Mouse (Mus musculus) naive thymus-derived CD4-positive, alpha-beta T cell, adult 2 months (primary cell): Measurements from ENCODE around the gene Zfp652.

Source experiments
- DNase-seq: peaks from one replicate; pipeline ENCODE4 v3.0.0-alpha.2; 2011; ENCODE audit warnings: low read depth

Gene Zfp652

DNA sequence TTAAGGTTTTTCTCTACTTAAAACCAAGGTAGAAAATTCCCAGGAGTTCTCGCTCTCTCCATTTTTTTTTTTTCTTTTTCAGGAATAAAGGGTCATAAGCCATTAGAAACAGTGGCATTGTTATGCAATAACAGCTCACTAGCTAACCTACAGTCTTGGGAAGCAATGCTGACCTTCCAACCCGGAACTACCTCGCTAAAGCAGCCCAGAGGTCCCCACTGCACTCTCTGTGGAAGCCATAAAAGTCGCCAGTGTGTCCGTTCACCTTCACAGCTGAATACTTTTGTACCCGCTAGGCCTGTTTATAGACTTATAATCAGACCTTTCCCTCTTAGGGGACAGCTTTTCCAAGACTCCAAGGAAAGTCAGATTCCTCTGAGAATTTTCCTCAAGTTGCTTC lies 55.8 kb downstream of the Zfp652 start:
- DNase-seq: no peak

DNA sequence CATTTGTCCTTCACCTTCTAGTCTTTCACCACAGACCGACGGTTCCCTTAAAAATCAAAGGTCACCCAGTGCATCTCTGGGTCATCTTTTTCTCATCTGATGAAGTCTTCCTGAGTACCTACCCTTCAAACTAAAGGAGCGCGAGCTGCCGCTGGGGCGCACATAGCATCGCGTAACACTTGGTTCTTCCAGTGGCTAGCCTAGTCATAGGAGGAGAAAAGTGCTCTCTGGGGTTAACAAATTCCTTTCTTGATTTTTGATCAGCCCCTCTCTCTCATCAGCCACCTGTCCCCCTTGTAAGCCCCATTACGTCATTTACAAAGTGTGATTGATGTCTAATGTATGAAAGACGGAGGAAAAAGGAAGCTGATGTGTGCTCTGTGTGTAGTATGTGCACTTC lies 56.7 kb downstream of the Zfp652 start:
- no peak for DNase-seq

DNA sequence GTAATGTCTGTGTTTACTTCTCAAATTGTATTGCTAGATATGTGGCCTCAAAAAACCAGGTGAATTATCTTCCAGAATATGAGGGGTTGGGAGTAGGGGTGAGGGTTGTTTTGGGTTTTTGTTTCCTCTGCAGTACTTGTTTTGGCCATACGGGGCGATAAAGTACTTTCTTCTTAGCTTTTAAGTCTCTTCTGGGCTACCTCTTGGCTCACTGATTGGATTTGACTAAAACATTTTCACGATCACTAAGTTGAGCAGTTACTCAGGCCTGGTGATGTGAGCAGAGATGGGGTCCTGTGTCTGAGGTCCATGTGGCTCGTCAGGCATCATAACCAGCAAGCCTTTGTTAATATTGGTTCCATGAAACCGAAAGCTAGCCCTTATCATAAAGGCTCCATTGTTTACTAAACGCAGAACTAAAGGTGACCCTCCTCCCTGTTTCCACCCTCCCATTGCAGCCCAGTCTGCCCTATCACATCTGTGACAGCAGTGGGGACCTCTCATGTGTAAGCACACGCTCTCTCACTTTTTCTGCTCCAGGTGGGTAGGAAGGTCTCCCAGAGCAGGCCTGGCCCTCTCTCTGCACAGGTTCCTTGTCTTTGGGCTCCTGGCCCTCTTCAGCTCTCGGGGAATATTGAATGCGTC lies 58.4 kb downstream of the Zfp652 start:
- DNase-seq: peak; percentile 37

DNA sequence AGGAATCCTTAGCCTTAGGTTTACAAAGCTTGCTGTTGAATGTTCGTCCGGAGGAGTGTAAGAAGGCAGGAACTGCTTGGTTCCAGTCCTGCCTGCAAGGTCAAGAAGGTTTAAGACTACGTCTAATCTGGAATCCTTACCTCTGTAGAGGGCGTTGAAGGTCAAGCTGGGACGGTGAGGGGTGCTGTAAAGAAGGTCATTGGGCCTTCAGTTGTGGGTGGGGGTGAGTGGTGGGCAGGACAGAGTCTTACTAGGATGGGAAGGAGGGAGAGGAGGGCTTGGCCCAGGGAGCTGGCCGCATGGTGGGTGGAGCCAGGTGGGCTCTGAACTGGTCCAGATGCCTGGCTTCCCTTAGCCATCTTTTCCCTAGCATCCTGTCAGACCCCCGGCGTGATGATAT lies 59.2 kb downstream of the Zfp652 start:
- DNase-seq: no peak

DNA sequence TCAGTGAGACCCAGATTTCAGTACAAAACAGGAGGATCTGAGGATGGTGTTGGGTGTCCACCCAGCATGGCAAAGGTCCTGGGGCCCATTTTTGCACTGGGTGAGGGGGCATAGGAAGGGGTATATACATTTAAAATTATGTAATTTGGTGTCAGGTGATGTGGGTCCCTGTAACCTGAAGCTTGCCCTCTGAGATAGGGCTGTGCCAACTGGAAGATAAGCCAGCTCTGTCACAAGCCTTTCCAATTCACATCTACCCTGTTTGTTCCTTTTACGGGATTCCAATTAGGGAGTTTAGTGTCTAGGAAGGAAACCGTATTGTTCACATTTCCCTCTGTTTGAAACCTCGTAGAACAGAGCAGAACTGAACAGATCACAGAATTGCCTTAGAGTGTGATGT lies 60.8 kb downstream of the Zfp652 start:
- DNase-seq: no peak

DNA sequence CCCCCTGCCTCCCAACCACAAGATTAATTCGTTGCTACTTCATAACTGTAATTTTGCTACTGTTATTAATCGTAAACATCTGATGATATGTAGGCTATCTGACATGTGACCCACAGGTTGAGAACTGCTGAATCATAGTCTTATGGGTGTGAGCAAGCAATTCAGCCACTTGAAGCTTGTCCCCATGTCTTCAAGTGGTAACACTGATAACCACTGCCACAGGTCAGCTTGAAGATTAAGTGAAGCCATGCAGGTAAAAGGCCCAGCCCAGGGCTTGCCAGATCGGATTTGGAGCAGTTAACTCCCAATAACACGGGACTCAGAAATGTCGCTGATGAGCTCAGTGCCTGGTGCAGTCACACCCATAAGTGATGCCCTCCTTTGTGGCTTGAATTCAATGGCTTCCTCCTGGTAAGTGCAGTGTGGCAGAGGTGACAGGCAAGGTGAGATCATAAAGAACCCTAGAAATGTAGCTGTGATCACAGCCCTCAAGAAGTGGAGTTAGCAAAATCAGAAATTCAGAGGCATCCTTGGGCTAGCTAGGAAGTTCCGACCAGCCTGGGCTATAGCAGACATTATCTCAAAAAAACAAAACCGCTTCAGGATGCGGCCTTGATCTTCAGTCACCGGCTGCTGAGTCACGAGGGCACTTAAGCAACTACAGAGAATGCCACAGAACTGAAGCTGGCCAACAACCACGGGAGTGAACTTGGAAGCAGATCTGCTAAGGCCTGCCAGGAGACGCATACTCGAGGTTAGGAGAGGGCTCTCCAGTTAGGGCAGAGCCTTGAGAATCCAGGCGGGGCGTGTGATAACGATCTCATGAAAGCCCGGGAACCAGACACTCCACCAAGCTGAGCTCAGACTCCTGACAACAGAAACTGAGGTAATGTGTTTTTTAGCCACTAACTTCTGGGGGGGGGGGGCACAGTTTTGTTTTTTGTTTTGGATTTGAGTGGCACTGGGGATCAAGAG lies 65.1 kb downstream of the Zfp652 start:
- peak; percentile 27 for DNase-seq

DNA sequence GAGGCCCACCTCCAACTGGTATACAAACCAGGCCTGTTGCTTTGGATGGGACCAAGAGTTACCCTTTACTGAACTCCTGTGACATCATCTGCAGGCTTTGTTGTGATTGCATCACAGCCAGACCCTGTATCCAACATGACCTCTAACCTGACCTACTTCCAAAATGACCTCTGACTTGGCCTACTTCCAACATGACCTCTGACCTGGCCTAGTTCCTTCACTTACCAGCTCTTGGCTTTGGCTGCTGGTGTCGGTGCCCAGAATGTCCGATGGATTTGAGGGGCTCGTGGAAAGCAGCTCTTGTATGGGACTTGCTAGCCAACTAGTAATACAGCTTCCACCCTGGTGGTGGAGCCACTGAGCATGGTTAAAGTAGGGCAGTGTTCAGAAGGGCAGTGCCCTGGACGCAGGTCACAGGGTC lies 66.4 kb downstream of the Zfp652 start:
- DNase-seq: peak; percentile 28

DNA sequence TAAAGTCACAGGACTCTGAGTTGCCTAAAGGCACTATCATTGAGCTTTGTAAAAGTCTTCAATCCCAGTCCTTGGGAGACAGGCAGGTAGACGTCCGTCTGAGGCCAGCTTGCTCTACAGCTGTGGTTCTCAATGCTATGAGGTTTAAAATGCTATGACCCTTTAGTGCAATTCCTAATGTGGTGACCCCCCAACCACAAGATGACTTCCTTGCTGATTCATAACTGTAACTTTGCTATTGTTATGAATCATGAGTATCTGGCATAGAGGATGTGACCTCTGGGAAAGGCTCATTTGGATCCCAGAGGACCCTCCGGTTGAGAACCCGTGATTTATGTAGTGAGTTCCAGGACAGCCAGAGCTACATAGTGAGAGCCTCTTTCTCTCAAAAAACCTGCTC lies 66.9 kb downstream of the Zfp652 start:
- no peak for DNase-seq

DNA sequence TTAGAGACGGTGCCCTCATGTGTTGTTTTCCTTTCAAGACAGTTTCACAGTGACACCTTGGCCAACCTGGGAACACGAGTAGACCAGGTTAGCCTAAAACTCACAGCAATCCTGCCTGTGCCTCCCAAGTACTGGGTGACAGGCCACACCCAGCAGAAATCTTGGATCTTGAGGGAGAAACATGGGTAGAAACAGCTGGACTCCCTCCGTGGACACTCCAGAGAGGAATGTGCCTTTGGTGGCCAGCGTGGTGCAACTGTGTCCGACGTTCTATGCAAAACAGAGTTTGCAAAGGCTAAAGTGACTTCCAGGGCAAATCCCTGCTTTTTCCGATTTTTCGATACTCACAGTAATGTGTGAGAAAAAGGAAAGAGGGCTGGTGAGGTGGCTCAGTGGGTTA lies 68.0 kb downstream of the Zfp652 start:
- DNase-seq: no peak

DNA sequence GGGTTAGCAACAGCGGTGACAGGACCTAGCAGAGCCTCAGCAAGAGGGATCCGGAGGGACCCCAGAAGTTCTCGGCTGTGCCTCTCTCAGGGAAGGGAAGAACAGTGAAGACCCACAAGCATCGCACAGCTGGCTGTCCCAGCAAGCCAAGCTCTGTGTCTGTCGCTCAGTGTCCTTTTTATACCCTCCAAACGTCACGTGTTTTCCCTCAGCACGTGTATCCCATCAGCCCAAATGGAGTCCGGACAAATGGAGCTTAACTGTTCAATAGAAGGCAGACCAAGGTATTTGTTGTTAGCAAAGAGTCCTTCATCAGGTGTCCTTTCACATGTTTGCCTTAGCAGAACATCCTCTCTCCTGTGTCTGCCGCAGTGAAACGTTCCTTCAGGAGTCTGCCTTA lies 69.1 kb downstream of the Zfp652 start:
- no peak for DNase-seq

DNA sequence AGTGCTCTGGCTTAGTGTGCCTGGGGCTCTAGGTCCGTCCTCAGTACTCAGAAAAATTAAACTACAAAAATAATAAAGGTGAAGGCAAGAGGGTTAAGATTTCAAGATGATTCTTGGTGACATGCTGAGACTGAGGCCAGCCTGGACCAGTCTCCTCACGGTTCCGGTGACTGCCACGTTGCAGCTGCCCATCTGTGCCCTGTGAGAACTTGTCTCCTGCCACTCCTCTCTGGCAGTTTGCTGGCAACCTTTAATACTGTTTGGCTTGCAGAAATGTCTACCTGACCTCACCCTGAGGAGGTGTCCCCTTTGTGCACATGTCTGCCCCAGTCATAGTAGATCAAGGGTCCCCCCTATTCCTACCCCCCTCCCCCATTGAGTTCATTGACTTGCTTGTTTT lies 71.0 kb downstream of the Zfp652 start:
- DNase-seq: no peak

DNA sequence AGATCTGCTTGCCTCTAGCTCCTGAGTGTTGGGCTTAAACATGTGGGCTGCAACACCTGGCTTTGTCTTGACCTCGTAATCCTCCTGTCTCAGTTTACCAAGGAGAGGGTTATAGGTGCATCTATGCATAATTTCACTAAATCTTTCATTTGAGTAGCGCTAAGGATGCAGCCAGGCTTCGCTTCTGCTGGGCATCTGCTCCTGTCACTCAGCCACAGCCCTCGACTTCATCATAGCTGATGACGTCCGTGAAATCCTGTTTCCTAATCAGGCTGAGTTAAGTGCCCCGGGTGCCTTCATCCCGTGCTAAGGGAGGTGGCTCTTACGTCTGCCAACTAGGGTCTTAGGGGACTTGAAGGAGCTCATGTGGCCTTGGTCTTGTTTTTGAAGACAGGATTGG lies 71.5 kb downstream of the Zfp652 start:
- DNase-seq: no peak

DNA sequence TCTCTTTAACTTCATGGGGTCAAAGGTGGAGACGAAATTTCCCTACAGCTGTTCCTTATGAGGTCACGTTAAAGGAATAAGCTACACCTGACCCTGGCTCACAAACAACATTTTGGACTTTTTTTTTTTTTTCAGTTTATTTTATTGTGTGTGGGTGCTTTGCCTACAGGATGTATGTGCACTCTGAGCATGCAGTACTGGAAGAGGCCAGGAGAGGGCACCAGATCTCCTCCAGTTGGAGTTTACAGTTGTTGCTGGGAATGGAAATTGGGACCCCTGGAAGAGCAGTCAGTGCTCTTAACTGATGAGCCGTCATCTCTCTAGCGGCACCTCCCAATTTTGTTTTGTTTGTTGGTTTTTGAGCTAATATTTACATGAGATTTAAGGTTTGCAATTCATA lies 73.2 kb downstream of the Zfp652 start:
- peak; percentile 25 for DNase-seq

DNA sequence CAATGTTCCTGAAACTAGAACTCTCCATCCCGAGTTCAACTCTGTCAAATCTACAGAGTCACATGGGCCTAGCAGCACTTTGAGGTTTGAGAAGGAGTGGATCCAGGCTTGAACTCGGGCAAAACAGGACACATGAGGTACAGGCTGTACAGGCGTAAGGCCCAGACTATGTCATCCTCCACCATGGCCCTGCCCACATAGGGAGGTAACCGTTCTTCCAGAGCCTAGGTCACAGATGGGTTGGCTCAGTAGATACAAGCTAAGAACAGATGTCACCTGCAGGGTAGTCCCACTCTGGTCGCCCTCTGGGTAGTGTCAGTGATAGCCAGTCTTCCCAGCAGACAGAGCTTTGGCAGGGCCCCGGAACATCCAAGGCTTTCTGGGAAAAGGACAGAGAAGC lies 74.0 kb downstream of the Zfp652 start:
- no peak for DNase-seq

DNA sequence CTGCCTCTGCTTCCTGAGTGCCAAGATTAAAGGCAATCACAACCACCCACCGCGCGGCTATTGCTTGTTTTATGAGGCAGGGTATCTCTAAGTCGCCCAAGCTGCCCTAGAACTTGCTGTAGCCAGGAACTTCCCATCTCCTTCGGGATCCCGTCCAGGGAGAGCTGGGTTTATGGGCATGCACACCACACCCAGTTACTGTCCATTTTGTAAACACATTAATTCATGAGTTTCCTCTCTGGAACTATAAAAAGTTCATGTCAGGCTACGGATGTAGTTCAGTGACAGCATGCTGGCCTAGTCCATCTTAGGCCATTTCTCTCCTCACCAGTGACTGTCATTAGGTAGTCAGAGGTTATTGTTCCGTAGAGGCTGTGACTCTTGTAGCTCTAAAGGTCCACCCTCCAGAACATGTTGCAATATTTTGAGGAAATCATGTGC lies 77.0 kb downstream of the Zfp652 start:
- no peak for DNase-seq

DNA sequence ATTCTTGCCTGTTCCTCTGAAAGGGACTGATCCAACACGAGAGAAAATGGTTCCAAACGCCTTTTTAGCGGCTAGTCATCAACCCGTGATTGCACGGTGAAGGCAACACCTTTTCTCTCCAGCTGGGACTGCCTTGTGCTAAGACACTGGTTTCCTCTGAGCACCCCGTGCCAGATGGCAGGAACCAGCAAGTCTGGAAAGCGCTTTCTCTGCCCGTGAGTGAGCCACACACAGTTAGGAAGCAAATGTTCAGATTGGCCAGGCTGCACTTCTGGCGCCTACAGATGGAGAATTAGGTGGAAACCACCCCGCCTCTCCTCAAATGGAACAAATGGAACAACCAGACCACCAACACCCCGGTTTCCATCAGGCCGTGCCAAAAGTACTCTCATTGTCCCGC lies 79.3 kb downstream of the Zfp652 start:
- DNase-seq: no peak

DNA sequence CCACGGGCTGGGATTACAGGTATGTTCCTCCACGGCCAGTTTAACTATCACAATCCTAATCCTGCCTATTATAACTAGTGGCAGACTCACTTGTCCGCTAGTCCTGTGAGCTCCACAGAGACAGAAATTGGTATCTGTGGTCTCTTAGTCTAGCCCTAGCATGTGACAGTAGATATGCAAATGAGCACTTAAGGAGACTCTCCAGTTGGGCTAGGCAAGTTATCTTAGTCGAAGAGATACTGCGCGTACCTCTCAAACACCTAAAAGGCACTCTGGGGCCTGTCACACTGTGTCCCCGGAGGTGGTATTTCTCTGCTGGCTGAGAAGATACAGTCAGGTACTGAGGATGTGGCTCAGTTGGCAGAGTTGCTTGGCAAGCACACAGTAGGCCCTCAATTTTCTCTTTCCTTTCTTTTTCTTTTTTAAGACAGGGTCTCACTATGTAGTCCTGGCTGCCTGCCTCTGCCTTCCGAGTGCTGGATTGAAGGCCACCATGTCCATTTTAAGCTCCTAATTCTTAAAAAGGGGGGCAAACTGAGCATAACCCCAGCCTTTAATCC lies 80.6 kb downstream of the Zfp652 start:
- no peak for DNase-seq

DNA sequence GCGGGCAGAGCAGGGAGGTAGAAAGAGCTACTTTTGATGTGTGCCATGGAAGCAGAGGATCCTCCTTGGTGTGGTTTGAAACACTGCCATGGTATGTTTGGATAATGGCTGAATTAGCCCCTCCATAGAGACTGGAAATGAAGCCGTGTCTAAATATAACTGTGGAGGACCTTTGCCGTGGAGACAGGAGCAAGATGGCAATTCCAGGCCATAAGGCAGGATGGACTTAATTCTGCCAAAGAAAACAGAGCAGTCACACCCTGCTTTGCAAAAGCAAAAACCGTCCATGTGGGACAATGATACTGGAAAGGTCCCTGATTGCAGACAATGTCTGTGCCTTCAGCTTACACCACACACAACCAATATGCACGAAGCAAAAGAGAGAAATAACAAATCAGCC lies 81.7 kb downstream of the Zfp652 start:
- DNase-seq: no peak

DNA sequence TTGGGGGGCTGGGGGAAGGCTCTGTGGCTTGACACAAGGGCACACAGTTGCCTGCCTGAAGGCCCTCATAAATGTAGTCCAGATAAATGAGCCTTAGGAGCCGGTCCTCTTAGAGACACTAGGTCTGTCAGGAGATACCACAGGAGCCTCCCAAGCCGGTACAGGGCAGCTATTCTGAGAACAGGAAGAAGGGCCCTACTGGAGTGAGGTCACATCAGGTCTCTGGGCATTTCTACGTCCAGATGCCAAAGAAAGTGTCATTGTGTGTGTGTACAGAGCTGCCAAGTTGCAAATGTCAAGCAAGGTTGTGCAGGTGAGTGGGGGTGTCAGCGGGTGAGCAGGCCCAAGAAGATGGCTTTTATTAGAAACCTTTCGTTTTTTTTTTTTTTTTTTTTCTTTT lies 83.1 kb downstream of the Zfp652 start:
- DNase-seq: no peak

DNA sequence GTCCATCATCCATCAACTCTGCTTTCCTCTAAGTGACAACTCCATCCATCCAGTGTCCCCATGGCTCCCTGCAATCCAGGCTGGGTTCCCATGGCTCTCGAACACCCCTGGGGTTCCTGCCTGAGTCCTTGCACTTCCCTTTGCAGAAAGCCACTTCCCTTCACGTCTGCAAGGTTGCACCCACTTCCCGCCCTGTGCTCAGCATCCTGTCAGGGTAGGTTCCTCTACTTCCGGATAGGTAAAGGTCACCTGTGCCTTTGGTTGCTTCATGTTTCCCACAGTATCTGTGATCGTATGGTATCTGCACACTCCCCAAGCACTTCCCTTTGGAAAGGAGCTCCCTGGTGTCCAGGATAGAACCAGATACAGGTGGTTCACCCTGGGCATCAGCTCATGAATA lies 92.5 kb downstream of the Zfp652 start:
- DNase-seq: peak; percentile 66

DNA sequence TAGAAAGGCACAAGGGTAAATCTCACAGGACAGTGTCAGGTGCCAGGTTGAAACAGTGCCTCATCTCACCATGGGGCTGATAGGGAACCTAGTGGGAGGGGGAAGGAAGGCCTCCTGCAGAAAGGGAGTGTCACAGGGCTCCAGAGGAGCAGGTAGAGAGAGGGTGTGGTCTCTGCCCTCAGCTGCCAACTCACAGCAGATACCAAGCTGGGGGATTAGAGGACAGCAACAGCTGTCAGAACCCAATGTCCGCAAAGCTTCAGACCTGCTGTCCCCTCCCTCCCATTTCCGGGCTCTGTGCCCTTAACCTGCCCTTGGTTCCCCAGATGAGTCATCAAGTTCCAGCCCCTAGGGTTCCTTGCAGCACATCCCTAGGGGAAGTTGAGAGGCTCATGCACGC lies 93.1 kb downstream of the Zfp652 start:
- DNase-seq: no peak

DNA sequence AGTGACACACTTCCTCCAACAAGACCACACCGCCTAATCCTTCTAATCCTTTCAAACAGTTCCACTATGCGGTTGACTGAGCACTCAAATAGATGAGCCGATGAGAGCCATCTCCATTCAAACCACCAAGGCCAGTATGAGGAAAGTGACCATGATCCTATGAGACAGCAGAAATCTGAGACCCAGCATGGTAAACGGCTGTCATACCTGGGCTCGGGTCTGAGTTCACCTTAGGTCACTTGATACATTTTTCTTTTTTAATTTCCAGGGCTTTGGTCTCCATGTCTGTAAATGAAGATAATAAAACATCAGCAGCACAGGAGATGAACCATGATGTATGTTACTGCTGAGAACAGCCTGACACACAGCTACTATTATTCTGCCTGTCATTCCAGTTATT lies 95.4 kb downstream of the Zfp652 start:
- DNase-seq: no peak

DNA sequence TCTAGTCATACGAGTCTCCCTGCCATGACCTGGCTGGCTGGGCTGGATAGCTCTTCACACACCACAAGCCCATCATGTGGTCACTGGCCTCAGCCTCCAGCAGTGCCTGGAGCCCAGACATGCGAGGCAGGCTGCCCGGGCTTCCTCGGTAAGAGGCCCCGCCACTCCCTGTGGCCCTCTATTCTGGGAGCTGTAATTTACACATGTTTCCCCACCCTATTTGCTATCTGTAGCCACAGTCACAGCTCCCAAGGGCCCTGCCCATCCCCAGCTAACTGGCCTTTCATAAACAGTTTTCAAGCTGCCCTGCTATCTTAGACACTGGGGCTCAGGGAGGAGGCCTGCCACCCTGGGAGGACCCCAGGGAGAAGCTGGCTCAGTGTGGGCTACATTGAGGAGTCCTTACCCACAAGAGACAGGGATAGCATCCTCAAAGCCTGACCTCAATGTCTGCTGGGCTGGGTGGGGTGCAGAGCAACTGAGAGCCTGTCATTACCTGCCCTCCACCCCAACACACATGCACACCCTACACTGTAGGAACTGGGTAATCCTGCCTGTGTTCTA lies 96.1 kb downstream of the Zfp652 start:
- DNase-seq: no peak
